Mouse (Mus musculus) embryo, embryonic 9.5 days (tissue): Measurements from ENCODE around the gene Armc9.

Experiments
- DNase-seq: peaks from one replicate; pipeline ENCODE4 v3.0.0-alpha.2; 2017; ENCODE audit errors: extremely low spot score

Armc9 gene

GRCm38 (mm10) chr1:86154133-86154823 is at the start of gene Armc9:
Gene Armc9, plus strand, starts transcription at chr1:86154780.
- peak; percentile 91 for DNase-seq

GRCm38 (mm10) chr1:86105054-86105453 is 49.5 kb upstream of the Armc9 start:
- no peak for DNase-seq

GRCm38 (mm10) chr1:86111779-86112178 is 42.8 kb upstream of the Armc9 start, which contains the start of gene Htr2b:
Gene Htr2b, minus strand, starts transcription at chr1:86111970.
- no peak for DNase-seq

- DNase-seq, result no peak
These were observed 40.4 kb upstream of the Armc9 start for GRCm38 (mm10) chr1:86114141-86114540.

GRCm38 (mm10) chr1:86119549-86119948 is 35.0 kb upstream of the Armc9 start:
- DNase-seq, result no peak

GRCm38 (mm10) chr1:86126036-86126435 is 28.5 kb upstream of the Armc9 start:
- no peak for DNase-seq

GRCm38 (mm10) chr1:86133337-86133736 is 21.2 kb upstream of the Armc9 start, which contains the start of gene Gm21972:
Gene Gm21972, plus strand, starts transcription at chr1:86133637.
- DNase-seq, result no peak

- no peak for DNase-seq
These were observed 19.3 kb upstream of the Armc9 start for GRCm38 (mm10) chr1:86135315-86135714.

GRCm38 (mm10) chr1:86141081-86141480 is 13.5 kb upstream of the Armc9 start:
- no peak for DNase-seq

GRCm38 (mm10) chr1:86143165-86143564 is 11.4 kb upstream of the Armc9 start:
- DNase-seq, result no peak

GRCm38 (mm10) chr1:86144001-86144944 is 10.3 kb upstream of the Armc9 start:
- no peak for DNase-seq

GRCm38 (mm10) chr1:86146293-86146692 is 8.3 kb upstream of the Armc9 start:
- no peak for DNase-seq

- no peak for DNase-seq
These were observed 7.0 kb upstream of the Armc9 start for GRCm38 (mm10) chr1:86147557-86147956.

- DNase-seq, result no peak
These were observed 6.4 kb upstream of the Armc9 start for GRCm38 (mm10) chr1:86148161-86148560.

- DNase-seq, result no peak
These were observed 3.7 kb upstream of the Armc9 start for GRCm38 (mm10) chr1:86150929-86151328.

GRCm38 (mm10) chr1:86151376-86151775 is 3.2 kb upstream of the Armc9 start:
- DNase-seq, result no peak

GRCm38 (mm10) chr1:86152618-86153017 is 2.0 kb upstream of the Armc9 start:
- DNase-seq, result no peak

GRCm38 (mm10) chr1:86154824-86155164 is 214 bp downstream of the Armc9 start:
- DNase-seq, result no peak

- DNase-seq, result no peak
These were observed 1.5 kb downstream of the Armc9 start for GRCm38 (mm10) chr1:86156075-86156474.

GRCm38 (mm10) chr1:86156595-86156994 is 2.0 kb downstream of the Armc9 start:
- DNase-seq, result no peak

GRCm38 (mm10) chr1:86160059-86160458 is 5.5 kb downstream of the Armc9 start:
- no peak for DNase-seq

GRCm38 (mm10) chr1:86160479-86160878 is 5.9 kb downstream of the Armc9 start:
- no peak for DNase-seq

- DNase-seq, result no peak
These were observed 6.5 kb downstream of the Armc9 start for GRCm38 (mm10) chr1:86161061-86161460.
